Mouse (Mus musculus): Measurements from ENCODE around the gene Cep170.
A peak's percentile ranks its signal among the peaks of the same experiment; 100 is the strongest.

Cep170 gene

GRCm38 (mm10) chr1:176753861-176754718 lies 59.8 kb downstream of the Cep170 start:
- no peak for DNase-seq (ENCODE audit: low spot score in 2 of 2)

DNA sequence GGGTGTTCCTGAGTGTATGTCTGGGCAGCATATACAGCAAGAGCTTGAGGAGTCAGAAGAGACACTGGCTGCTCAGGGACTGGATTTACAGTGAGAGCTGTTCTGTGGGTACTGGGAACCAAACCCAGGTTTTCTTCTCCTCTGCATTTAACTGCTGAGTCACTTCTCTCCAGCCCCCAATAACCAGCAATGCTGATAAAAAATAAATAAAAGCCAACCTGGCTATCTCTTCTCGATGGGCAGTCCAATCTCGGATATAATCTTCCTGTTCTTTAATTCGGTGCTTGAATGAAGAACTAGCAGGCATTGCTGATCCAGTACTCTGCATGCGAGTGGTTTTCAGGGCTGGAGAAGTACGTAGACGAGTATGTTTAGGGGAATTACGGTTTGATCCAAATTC lies 64.2 kb downstream of the Cep170 start:
- DNase-seq (ENCODE audit: low spot score in 2 of 2), result no peak

GRCm38 (mm10) chr1:176732834-176733233 lies 81.0 kb downstream of the Cep170 start:
- DNase-seq (ENCODE audit: low spot score in 2 of 2), result no peak

DNA sequence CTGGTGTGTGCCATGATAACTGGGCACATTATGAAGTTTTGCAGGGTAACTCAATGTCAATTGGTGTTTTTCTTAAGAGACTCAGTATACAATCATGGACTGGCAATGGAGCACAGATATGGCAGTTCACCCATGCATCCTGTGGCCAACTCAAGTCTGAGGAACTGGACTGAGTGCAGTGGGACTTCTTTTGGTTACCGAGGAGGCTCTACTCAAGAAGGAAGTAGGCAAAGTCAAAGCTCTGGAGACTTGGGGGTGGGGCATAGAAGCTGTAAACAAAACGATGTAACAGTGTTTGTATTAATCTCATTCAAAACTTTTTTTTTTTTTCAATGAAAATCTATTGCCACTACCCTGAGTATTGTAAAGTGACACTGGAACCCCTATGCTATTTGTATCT lies 83.3 kb downstream of the Cep170 start:
- no peak for DNase-seq (ENCODE audit: low spot score in 2 of 2)

DNA sequence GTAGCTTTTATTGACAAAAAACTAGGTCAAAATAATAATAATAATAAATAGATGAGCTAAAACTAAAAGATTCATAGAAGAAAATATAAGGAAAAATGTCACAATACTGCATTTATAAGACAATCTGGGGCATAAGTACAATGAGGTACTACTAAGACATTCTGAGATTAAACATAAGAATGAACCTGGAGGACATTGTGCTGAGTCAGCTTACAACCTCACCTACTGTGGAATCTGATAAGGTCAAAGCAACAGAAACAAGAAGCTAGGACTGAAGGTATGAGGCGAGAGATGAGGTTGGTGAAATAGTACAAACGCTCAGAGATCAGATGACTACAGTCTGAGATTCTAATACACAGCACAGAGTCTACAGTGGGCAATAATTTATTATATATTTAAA lies 86.5 kb downstream of the Cep170 start:
- no peak for DNase-seq (ENCODE audit: low spot score in 2 of 2)

GRCm38 (mm10) chr1:176724771-176725170 lies 89.1 kb downstream of the Cep170 start:
- DNase-seq (ENCODE audit: low spot score in 2 of 2), result no peak

- DNase-seq (ENCODE audit: low spot score in 2 of 2), result no peak
These were observed 89.8 kb downstream of the Cep170 start for GRCm38 (mm10) chr1:176723858-176724713.

DNA sequence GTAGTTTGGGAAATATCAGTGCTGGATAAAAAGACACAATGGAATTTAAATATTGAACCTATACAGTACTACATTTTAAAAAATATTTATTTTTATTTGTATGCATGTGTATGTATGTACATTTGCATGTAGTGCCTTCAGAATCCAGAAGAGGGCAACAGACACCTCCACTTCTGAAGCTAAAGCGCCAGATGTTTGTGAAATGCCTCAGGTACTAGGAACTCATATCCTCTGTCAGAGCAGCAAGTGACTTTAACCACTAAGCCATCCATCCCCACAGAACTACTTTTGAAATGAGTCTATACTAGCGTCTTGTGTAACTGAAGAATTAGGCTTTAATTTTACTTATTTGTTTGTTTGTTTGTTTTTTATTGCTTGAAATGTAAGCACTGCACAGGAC lies 101.4 kb downstream of the Cep170 start:
- no peak for DNase-seq (ENCODE audit: low spot score in 2 of 2)

GRCm38 (mm10) chr1:176700226-176700625 lies 113.6 kb downstream of the Cep170 start:
- no peak for DNase-seq (ENCODE audit: low spot score in 2 of 2)

- peak; percentile 26 to 53 for DNase-seq (ENCODE audit: low spot score in 2 of 2)
These were observed 114.1 kb downstream of the Cep170 start for GRCm38 (mm10) chr1:176699793-176700192.

GRCm38 (mm10) chr1:176698647-176699046 lies 115.2 kb downstream of the Cep170 start:
- DNase-seq (ENCODE audit: low spot score in 2 of 2), result peak in 1 of 2 experiments; percentile 7

- no peak for DNase-seq (ENCODE audit: low spot score in 2 of 2)
These were observed 116.8 kb downstream of the Cep170 start for GRCm38 (mm10) chr1:176697091-176697490.

DNA sequence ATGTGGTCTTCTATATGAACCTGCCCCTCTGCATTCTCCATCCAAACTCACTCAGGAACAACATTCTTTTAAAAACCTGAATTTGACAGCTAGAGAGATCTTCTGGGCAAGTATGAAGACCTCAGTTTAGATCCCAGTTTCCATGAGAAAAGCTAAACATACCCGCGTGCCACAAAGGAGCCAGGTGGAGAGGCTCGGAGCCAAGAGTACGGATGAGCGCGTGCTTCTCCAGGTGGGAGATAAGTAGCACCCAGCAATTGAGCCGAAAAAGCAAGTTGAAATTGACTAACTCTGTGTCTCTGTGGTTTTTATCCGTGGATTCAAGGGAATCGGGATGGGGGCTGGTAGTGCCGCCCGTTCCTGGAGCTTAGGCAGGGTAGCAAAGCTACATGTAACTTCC lies 122.8 kb downstream of the Cep170 start:
- no peak for DNase-seq (ENCODE audit: low spot score in 2 of 2)

- DNase-seq (ENCODE audit: low spot score in 2 of 2), result no peak
These were observed 125.5 kb downstream of the Cep170 start for GRCm38 (mm10) chr1:176688251-176688880.
